Mouse (Mus musculus): Measurements from ENCODE around the gene Dmap1. TPM values are rescaled to one million over a fixed set of nuclear protein-coding genes. Genes with fewer than 3 reads are reported as not detected.

Gene Dmap1
- polyA plus RNA-seq, 1 experiment from 2014 or later = 89.9 TPM

DNA sequence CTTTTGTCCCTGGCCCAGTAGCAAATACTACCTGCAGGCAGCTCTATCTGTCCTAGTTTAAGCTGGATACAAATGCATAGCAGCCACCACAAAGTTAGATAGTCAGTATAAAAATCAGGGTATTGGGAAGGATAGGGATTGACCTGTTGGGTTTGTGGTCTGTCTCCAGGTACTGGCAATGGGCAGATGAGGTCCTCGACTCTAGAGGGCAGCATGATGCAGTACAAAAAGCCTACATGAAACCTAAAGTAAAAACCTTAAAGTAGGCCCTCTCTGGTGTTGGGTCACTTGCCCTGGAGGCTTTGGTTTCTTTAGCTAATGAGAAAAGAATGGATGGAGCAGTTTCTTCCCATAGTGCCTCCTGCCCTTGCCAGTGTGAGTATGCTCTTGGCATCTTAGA lies 53.6 kb downstream of the Dmap1 start:
- DNase-seq (ENCODE audit: low spot score) (no peak), ATAC-seq (replicated peaks; ENCODE audit: insufficient number of reproducible peaks, low FRiP score, low TSS enrichment, low read depth) (no peak)
- WGBS = 63% methylated on average over 1 of the region's 1 CpGs
- no peak overlapping the region for H3K4me2 ChIP-seq (ENCODE audit: low read depth, low read length)
- H3K27ac ChIP-seq (replicated peaks; ENCODE audit: low read depth, low read length) = no peak overlapping the region
- H3K9ac ChIP-seq (replicated peaks; ENCODE audit: low read length) = no peak overlapping the region
- H3K4me1 ChIP-seq (ENCODE audit: control insufficient read depth, insufficient read depth, low read length) = no peaks in the 10 kb centered on the region
- H3K36me3 ChIP-seq (replicated peaks; ENCODE audit: control insufficient read depth, insufficient read depth, low read depth, low read length) = no peaks in the 10 kb centered on the region
- H3K4me3 ChIP-seq (ENCODE audit: low read depth, low read length) = no peak overlapping the region
- no peaks in the 10 kb centered on the region for H3K9me3 ChIP-seq (replicated peaks; ENCODE audit: control insufficient read depth, low read length)
- H3K27me3 ChIP-seq (ENCODE audit: control insufficient read depth, insufficient read depth, low read length) = no peaks in the 10 kb centered on the region

Other genes starting within 250 kb of the Dmap1 start
- 51.5 and 55.0 TPM in 2 replicates for gene Rnf220, start 185.2 kb downstream of the Dmap1 start, polyA plus RNA-seq (2014; fragmentation: Nextera tagmentation; extraction: Ambion mirVana)
- gene Eri3, start 131.9 kb downstream of the Dmap1 start, polyA plus RNA-seq (2014; fragmentation: Nextera tagmentation; extraction: Ambion mirVana) = 112 and 142 TPM in 2 replicates
- not detected in 2 replicates for gene Gm12845, start 42.1 kb upstream of the Dmap1 start, polyA plus RNA-seq (2014; fragmentation: Nextera tagmentation; extraction: Ambion mirVana)
- not detected in 2 replicates for gene Klf17, start 83.4 kb upstream of the Dmap1 start, polyA plus RNA-seq (2014; fragmentation: Nextera tagmentation; extraction: Ambion mirVana)
- gene Slc6a9, start 152.2 kb upstream of the Dmap1 start, polyA plus RNA-seq (2014; fragmentation: Nextera tagmentation; extraction: Ambion mirVana) = 5.3 and 5.9 TPM in 2 replicates
- gene Ccdc24, start 190.3 kb upstream of the Dmap1 start, polyA plus RNA-seq (2014; fragmentation: Nextera tagmentation; extraction: Ambion mirVana) = 0.86 and 1.6 TPM in 2 replicates
- gene B4galt2, start 201.2 kb upstream of the Dmap1 start, polyA plus RNA-seq (2014; fragmentation: Nextera tagmentation; extraction: Ambion mirVana) = 24.9 and 26.5 TPM in 2 replicates
- 154 and 177 TPM in 2 replicates for gene Atp6v0b, start 205.1 kb upstream of the Dmap1 start, polyA plus RNA-seq (2014; fragmentation: Nextera tagmentation; extraction: Ambion mirVana)
- 20.8 and 23.8 TPM in 2 replicates for gene Dph2, start 209.8 kb upstream of the Dmap1 start, polyA plus RNA-seq (2014; fragmentation: Nextera tagmentation; extraction: Ambion mirVana)
- 41.0 and 43.6 TPM in 2 replicates for gene Ipo13, start 232.7 kb upstream of the Dmap1 start, polyA plus RNA-seq (2014; fragmentation: Nextera tagmentation; extraction: Ambion mirVana)
- 2.0 and 2.6 TPM in 2 replicates for gene Artn, start 247.5 kb upstream of the Dmap1 start, polyA plus RNA-seq (2014; fragmentation: Nextera tagmentation; extraction: Ambion mirVana)

Data from embryonic facial prominence, embryonic 11.5 days (tissue).